Mouse (Mus musculus) lung, postnatal 10 days (tissue): ENCODE data around the gene Mutyh.
"Not testable (repeated sequence)": the region's sequence is repeated elsewhere in the genome, so short reads cannot be mapped to it uniquely, and the experiment has no call there.

ENCODE experiments used
- DNase-seq: peaks from one replicate; pipeline ENCODE4 v3.0.0; 2021

Gene Mutyh

DNA sequence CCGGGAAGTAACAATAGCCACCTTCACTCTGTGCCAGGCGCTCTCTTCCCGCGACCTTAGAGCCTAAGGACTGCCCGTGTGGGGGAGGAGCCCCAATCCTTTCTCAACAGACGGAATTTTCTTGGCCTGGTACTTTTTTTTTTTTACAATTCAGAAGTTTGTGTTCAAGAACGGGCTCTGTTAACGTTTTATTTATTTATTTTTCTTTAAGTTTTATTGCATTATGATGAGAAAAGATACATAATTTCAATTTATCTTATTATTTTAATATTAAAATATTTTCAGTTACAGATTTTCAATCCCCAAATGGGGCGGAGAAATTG lies 14.1 kb downstream of the Mutyh start, which contains the start of gene Hpdl:
TSS of gene Hpdl (minus strand) at position 14 of the 323 bp plus-strand sequence.
- no peak for DNase-seq

GRCm38 (mm10) chr4:116824541-116825004 lies 17.1 kb downstream of the Mutyh start:
- DNase-seq = peak; percentile 70

GRCm38 (mm10) chr4:116827819-116828218 lies 20.3 kb downstream of the Mutyh start:
- DNase-seq = peak; percentile 64

DNA sequence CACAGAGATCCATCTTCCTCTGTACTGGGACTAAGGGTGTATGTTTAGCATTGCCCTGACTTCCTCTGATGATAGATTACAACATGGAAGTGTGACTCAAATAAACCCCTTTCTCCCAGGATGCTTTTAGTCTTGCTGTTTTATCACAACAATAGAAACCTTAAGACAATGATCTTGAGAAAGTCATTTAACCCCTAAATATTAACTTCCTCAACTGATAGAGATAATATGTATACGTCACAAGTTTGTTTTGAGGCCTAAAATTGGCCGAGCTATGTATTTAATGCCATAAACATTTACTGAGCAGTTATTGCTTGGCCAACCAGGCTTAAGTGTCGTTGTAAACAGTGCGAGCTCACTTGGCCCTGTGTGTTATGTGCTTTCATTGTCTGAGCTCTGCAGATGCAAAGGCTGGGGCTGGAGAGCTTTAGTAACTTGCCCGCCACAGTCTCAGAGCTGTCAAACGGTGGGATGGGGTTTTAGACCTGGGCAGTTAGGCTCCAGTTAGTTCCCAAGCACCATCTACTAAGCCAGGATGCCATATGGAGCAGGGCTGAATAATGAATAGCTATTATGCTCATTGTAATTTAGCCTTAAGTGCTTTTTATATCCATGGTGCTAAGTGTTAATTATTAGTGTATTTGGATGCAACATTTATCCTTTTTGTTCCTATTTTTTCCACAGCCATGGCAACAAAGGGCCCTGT lies 22.0 kb downstream of the Mutyh start:
- DNase-seq = peak; percentile 54

DNA sequence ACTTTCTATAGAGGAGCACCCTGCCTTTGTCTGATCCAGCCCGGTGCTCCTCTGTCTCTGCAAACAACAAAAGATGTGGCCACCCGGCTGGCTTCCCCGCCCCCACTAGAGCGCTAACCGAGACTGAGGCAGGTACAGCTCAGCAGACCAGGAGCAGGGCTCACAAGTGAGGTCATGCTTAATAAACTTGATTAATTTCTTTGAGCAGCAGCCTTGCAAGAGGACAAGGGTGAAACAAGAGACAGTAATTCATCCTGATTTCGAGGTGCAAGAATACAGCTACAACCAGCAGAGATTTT lies 22.5 kb downstream of the Mutyh start:
- no peak for DNase-seq

DNA sequence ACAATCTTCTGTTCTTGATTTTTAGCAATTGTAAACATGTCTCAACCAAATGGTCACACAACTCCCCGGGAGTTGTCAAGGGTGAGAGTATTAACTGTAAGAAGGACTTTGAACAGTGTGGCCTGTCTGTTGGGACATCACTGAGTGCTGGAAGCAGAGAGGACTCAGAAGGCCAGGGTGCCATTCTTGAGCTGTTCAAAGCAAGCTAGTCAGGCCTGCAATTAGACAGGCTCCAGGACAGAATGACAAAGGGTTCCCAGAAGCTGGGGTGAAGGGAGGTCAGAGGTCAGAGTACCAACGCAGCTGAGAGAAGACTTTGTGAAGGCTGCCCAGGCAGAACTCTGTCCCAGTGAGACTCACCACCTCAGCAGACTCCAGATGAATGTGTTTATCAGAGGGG lies 31.5 kb downstream of the Mutyh start:
- DNase-seq = no peak

- DNase-seq = not testable (repeated sequence)
These were observed 32.6 kb downstream of the Mutyh start for GRCm38 (mm10) chr4:116840096-116840495.

GRCm38 (mm10) chr4:116840841-116841240 lies 33.3 kb downstream of the Mutyh start:
- DNase-seq = no peak

GRCm38 (mm10) chr4:116844324-116844723 lies 36.8 kb downstream of the Mutyh start:
- DNase-seq = no peak

DNA sequence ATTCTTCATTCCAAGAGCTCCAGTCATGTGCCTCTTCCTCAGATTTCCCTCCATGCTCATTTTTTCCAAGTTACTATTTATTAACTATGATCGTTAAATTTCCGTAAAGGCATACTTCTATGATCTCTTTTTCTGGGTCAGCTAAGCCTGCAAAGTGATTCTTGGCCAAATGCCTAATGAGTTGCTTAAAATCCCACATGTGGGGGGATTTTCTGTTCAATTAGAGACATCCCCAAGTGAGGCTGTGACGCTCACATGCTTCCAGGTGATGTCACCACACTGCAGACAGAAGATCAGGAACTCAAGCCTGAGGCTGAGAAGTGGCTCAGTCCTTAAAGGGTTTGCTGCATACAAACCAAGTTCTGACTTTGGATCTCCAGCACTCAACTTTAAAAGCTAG lies 42.4 kb downstream of the Mutyh start:
- no peak for DNase-seq

DNA sequence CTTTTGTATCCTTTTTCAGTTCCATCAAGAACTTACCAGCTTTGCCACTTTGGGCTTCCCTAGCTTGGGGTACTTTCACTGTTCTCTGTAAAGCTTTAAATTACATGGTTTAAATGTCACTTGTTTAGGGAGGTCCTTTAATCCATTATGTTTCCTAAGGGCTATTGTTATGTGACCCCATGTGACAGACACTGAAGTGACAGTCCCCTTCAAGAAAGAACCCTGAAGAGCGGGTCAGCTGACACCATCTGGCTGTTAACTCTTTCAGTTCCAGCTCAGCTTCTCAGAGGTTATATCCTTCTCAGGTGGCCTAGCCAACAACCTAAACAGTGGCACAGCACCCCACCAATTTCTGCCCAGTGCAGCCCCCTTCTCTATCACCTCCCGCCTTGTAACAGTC lies 46.8 kb downstream of the Mutyh start:
- DNase-seq = no peak

DNA sequence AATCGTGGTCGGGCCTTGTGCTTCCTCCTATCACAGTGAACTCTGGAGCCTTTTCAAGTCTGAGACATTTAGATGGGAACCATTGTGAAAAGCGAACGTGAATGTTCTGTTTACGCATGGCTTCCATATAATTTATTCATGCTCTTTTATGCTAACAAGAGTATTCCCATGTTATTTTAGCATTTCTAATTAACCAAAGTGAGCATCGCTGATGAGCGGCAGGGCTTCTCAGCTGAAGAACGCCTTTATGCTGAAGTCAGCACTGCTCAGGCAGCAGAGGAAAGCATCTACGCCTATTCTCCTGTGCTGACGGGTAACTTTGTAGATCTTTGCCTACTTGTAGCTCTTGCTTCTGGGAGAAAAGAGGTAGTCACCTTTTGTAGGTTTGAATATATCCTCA lies 49.7 kb downstream of the Mutyh start:
- DNase-seq = no peak

DNA sequence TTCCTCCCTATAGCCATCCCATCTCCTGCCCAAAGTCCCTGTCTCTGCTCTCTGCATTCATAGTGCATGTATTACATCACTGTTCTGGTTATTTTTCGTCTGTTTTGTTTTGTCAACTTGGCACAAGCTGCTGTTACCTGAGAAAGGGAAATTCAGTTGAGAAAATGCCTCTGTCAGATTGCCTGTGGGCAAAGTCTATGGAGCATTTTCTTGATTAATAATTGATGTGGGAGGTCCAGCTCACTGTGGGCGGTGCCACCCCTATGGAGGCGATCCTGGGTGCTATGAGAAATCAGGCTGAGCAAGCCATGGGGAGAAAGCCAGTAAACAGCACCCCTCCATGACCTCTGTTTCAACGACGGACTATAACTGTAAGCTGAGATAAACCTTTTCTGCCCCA lies 52.2 kb downstream of the Mutyh start:
- DNase-seq = no peak

DNA sequence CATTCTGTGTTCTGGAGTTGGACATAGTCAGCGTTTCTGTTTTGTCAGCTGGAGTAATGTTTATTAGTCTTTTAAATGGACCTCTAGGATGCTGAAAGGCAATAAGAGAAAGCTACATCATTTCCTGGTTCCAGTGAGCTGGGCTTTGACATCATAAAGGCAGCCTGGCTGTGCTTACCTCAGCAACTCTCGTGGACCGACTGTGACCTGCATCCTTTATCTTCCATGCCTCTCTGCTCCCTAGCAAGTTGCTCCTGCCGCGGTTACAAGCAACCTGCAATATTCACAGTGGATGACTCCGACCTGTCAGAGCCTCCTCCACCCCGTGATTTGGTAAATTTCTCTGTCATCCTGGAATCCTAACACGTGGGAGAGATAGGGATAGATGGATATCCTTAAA lies 54.5 kb downstream of the Mutyh start:
- no peak for DNase-seq
